Mouse (Mus musculus): ENCODE results near the gene Ndufs4. TPM values are rescaled to one million over a fixed set of nuclear protein-coding genes. Genes with fewer than 3 reads are reported as not detected.

Gene Ndufs4
- total RNA-seq, 2 experiments from 2014 or later, result 132 to 142 TPM

DNA sequence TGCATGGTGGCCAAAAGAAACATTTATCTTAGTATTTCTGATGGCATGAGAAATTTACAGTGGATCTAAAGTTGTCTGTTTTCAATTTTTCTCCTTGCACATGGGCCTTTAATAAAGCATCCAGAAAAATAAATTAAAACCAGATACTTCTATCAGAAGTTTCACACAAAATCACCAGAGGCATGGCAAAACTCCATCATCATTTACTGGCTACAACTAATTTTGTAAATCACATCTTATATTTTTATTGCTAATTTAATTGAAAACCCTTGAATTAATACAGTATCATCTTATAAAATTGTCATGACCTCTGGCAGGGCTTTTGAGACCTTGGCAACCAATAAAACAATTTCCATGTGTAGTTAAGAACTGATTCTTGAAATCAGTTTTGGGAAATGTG is 4.4 kb upstream of the Ndufs4 start:
- DNase-seq (ENCODE audit: low spot score in 2 of 2), result no peak
- no peak overlapping the region for H3K27ac ChIP-seq
- no peak overlapping the region for H3K4me3 ChIP-seq
- no peak for TF ChIP-seq CTCF (conservative IDR thresholded peaks at IDR 0.05)

DNA sequence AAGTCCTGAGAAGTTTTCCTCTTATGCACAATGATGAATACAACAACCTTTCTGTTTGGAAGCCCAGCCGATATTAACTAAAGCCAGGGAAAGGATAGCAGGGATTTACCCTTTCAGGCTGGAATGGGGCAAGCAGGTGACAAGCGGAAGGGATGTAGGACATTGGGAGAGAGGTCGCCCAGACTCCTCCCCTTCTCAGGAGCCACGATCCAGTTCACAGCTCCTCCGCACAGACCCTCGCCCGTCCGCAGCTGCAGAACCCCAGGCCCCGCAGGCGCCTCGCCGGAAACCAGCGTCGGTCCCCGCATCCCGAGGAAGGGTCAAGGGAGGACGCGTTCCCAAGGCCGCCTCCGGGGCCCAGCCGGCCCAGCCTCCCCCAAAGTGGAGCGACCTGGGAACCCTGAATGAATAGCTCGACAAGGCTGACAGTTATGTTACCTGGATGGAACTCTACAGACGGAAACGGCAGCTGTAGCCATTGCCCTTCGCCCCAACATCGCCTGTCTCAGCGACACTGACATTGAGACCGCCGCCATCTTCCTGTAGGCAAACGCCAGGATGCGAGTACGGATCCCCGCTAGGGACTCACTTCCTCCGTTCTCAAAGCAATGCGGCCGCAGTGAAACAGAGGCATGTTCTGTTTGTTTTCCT is 412 bp downstream of the Ndufs4 start:
- peak; percentile 22; the same call in 1 of the 2 replicates for TF ChIP-seq CTCF (conservative IDR thresholded peaks at IDR 0.05)
- peak overlapping the region; percentile 93 for H3K4me3 ChIP-seq
- DNase-seq (ENCODE audit: low spot score in 2 of 2), result peak; percentile 90 to 95
- peak overlapping the region; percentile 98 for H3K27ac ChIP-seq

DNA sequence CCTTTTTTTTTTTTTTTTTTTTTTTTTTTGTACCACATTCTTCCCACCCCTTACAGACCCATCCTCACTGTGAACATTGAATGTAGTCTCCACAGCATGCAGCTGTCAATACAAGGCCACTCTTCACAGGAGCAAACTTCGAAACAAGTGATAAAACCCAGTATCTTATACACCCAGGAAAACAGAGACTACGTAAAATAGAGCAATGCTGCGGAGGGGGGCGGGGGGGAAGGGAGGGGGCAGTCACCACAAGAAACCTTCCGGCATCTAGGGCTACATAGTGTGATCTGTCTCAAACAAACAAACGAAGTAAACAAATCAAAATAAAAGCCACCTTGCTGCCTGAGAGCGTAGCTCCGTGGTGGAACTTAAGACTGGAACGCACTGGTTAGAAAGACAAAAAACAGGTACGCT is 977 bp downstream of the Ndufs4 start:
- Histone ChIP-seq H3K27ac (peak overlapping the region; percentile 98), H3K4me3 (peak overlapping the region; percentile 93)
- DNase-seq (ENCODE audit: low spot score in 2 of 2), result no peak
- no peak for TF ChIP-seq CTCF (conservative IDR thresholded peaks at IDR 0.05)

DNA sequence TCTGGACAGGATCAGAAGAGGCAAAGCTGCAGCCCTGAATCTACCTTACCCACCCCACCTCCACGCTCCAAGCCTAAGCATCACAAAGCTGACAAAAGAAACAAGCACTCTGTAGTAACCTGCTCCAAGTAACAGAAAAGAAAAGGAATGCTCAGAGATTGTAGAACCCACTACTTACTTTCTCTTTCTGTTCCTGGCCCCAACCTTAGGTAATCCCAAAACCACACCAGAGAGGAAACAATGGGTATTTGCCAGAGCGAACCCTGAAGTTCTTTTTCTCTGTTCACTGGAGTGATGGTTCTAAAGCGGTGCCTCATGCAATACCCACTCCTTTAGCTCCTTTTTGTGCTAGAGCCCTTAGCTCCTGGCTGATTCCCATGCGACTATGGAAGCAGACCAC is 11.5 kb downstream of the Ndufs4 start:
- TF ChIP-seq CTCF (conservative IDR thresholded peaks at IDR 0.05), result no peak
- DNase-seq (ENCODE audit: low spot score in 2 of 2), result no peak

DNA sequence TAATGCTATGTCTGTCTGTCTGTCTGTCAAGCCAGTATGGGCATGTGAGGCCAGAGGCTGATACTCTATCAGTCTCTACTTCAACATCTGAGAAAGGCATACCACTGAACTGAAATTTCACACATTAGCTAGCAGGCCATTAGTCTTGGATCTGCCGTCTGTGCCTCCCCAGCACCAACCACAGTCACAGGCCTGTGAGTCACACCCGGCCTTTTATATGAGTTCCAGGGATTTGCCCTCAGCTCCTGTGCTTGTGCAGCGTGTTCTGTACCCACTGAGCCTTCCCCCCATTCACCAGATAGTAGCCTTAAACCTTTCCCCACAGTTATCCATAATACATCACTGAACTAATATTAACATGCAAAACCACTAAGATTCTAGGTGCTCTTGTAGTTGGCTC is 26.0 kb downstream of the Ndufs4 start:
- peak in 1 of 2 experiments; percentile 8 for DNase-seq (ENCODE audit: low spot score in 2 of 2)
- H3K27ac ChIP-seq, result no peak overlapping the region
- H3K4me3 ChIP-seq, result no peak overlapping the region
- no peak for TF ChIP-seq CTCF (conservative IDR thresholded peaks at IDR 0.05)

More for the DNA sequence above, 11.5 kb downstream of the Ndufs4 start:
- Histone ChIP-seq H3K4me3 (no peak overlapping the region), H3K27ac (no peak overlapping the region)

DNA sequence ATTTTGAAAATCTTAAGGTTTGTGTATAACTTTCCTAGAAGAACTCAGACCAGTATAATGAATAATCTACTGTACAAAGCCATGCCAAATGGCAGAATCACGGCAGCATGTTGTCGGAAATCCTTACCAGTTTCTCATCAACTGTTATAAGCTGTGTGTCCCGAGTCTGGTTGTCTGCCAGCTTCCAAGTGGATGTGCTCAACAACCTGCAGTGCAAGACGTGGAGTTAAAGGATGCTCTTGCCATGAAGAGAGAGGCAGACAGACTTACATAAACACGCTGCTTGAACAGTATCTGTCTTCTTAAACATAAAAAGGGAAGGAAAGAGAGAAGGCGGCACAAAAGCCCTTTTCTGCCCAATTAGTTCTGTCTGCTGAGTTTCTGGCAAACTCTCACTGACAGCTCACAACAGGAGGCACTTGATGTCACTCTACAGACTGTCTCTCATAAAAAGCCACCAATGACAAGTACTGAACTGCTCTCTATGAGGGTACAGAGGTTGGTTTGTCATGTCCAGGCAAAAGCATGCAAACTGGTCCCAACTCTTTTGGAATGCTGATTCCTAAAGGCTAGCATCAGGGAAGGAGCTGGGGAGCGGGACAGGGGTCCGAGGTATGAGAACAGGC is 36.6 kb downstream of the Ndufs4 start:
- no peak for TF ChIP-seq CTCF (conservative IDR thresholded peaks at IDR 0.05)
- H3K27ac ChIP-seq, result no peak overlapping the region
- no peak overlapping the region for H3K4me3 ChIP-seq
- DNase-seq (ENCODE audit: low spot score in 2 of 2), result peak in 1 of 2 experiments; percentile 23

DNA sequence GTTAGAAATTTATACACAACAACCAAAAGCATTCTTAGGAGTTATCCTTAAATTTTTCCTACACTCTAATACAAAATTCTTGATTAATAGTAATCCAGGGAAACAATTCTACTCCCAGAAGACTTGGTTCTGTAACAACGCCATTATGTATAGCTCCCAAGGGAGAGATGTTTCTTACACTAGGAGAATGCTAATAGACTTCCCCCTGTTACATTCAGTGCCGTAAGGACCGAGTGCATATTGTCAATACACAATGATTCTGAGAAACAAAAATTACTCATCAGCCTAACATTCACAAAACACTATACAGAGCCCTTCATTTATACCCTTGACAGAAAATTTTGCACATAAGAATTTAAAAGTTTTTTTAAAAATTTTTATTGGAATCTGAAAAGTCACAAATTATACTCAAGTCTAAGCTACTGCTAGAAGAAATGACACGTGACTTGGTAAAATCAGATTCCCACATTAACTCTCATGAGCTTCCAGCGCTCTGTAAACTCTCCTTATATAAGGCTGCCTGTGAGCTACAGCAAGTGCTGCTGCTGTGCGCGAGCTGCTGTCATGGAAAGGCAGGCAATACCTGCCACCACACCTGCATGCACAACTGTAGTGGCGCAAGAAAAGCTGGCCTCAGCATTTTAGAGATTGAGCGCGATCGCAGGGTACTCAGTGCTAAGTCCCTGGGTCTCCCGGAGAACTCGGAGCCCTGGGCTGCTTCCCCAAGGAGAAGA is 42.9 kb downstream of the Ndufs4 start:
- no peak for DNase-seq (ENCODE audit: low spot score in 2 of 2)
- TF ChIP-seq CTCF (conservative IDR thresholded peaks at IDR 0.05), result no peak
- Histone ChIP-seq H3K4me3 (no peak overlapping the region), H3K27ac (no peak overlapping the region)

DNA sequence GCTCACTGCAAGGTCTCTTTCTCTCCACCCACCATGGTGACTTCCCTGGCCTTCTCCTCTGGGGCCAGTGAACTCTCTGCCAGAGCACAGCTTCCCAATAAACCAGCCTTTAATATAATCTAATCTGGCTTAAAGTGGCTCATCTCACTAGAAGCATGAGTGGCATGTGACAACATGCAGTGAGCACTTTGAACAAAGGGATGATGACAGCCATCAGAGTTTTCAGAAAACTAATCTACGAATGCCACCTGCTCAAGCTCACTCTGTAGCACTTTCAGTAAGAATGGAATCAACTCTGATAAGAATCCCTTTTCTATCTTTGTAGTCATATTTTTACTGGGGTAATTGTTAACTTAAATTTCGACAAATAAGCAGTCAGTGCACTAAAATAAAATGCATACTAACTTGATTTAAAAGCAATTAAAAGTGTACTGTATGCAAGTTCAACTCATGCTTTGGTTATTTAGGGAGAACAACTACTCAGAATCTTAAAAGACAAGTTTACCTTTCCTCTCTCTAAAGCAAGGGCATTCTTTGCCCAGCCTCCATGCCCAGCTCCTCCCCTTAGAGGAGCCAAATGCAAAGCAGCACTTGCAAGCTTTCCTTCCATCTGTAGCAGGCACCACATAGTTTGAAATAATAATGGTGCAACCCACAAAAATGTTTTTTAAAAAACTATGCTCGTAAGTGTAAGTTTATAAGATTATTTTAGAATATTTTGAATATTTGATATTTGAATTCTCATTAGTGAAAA is 43.7 kb downstream of the Ndufs4 start:
- TF ChIP-seq CTCF (conservative IDR thresholded peaks at IDR 0.05), result no peak
- DNase-seq (ENCODE audit: low spot score in 2 of 2), result no peak
- no peak overlapping the region for H3K4me3 ChIP-seq
- no peak overlapping the region for H3K27ac ChIP-seq

DNA sequence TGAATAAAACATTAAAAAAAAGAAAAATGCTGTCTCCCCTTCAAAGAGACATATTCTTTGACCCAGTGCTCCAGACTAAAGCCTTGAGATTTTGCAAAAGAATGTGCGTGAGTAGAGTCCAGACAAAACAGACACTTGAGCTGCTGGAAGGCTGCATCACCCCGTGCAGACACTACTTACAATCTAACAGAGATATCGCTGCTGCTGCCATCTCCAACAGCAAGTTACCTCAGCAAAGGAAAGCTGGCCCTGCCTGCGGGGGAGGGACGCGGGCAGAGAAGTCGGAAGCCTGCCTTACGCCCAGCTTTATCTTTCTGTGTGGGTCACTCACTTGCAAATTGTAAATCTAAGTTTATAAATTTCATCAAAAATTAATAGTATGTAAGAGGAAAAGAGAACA is 45.1 kb downstream of the Ndufs4 start:
- TF ChIP-seq CTCF (conservative IDR thresholded peaks at IDR 0.05), result no peak
- Histone ChIP-seq H3K27ac (no peak overlapping the region), H3K4me3 (no peak overlapping the region)
- DNase-seq (ENCODE audit: low spot score in 2 of 2), result no peak

DNA sequence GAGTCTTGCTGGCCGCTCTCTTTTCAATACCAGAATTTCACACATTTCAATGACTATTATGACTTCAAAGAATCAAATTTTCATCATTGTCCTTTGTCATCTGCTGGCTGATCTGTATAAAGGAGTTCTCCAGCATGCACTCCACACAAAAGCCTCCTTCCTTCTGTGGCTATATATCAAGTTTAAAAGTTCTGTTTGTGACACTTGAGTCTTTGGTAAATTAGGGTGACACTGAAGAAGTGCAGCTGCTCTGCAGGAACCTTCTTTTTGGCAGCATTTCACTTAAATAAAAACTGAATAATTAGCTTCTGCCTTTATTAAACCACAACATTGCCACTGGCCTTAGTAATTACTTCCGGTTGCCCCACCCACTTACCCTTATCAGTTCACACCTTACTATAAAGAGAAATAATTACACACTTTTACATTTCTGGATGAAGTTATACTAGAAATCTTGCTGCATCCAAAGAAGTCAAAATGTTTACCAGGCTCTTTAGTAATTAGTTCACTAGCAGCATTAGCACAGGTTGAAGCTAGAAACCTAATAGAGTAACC is 68.1 kb downstream of the Ndufs4 start:
- no peak for DNase-seq (ENCODE audit: low spot score in 2 of 2)
- no peak overlapping the region for H3K27ac ChIP-seq
- no peak for TF ChIP-seq CTCF (conservative IDR thresholded peaks at IDR 0.05)
- H3K4me3 ChIP-seq, result no peak overlapping the region

DNA sequence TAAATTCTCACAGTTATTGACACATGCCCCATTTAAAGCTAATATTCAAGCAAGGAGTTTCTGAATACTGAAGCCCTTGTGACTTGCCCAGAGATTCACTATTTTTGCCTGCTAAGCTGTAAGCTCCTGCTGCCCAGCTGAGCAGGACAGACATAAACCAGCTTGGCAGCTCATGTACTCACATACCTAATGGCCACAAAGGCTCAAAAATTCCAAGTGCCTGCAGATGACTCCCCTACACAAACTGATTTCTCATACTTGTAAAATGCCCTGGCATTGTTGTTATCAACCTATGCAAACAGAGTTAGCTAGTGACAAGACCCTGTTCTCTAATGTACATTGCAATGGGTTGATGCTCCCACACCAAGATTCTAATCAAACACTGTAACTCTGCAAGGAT is 68.9 kb downstream of the Ndufs4 start:
- H3K4me3 ChIP-seq, result no peak overlapping the region
- no peak overlapping the region for H3K27ac ChIP-seq
- no peak for DNase-seq (ENCODE audit: low spot score in 2 of 2)
- no peak for TF ChIP-seq CTCF (conservative IDR thresholded peaks at IDR 0.05)

DNA sequence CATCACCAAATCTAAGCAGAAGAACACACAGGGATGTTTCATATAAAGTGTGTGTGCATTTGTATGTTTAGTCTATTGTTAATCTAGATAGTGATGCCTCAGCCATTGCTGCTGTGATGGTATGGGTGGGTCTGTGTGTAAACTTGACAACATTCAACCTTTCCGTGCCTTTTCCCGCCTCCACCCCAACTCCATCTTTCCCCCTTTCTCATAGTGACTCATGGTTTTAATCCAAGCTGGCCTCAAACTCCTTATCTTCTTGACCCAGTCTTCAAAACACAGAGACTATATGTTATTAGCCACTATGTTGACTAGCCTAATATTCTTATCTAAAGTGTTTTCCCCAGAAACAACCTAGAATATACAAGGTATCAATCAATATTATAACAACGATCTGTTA is 72.7 kb downstream of the Ndufs4 start:
- no peak for DNase-seq (ENCODE audit: low spot score in 2 of 2)
- Histone ChIP-seq H3K4me3 (no peak overlapping the region), H3K27ac (no peak overlapping the region)
- TF ChIP-seq CTCF (conservative IDR thresholded peaks at IDR 0.05), result no peak

DNA sequence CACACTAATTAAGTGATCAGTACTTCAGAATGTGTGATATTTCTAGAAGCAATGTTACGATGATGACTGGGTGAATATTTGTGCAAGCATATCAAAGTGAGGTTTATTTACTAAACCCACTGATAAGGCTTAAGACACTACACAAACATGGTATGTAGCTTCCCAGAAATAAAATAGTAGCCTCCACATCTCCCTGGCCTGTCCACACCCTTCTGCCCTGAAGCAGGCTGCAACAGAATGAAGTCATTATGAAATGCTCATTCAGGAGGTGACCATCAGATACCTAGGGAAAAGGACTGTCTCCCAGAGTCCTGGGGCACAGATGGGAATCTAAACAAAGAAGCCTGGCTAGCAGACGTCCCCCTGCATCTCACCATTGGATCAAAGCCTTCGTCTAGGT is 73.1 kb downstream of the Ndufs4 start:
- no peak for TF ChIP-seq CTCF (conservative IDR thresholded peaks at IDR 0.05)
- no peak overlapping the region for H3K27ac ChIP-seq
- no peak for DNase-seq (ENCODE audit: low spot score in 2 of 2)

More for the DNA sequence above, 73.1 kb downstream of the Ndufs4 start:
- H3K4me3 ChIP-seq, result no peak overlapping the region

All from layer of hippocampus, adult 2 months (tissue).